Mouse (Mus musculus): ENCODE measurements at regions not wholly inside any gene's neighbourhood (a gene's known extent, or its start where the extent isn't known, plus 50 kb on each side); places are given as distances from the start of the nearest gene placed in this dataset.

- intact Hi-C loops (cut with DNase I): no loop called here
- no peak for DNase-seq (ENCODE audit: low spot score)
Measured at GRCm38 (mm10) chr6:67186537-67187274, 51.3 kb upstream of the Serbp1 start.

DNA sequence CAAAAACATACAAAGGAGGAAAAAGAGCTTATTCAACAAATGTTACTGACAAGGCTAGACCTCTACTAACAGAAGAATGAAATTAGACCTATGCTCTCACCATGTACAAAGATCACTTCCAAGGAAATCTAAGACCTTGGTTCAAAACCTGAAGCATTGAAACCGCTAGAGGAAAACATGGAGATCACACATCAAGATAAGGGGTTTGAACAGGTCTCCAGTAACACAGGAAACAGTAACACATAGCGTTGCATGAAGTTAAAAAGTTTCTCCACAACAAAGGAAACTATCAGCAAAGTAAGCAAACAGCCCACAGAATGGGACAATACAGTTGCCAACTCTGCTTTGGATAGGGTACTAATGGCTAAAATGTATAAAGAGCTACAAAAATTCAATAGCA lies 53.3 kb upstream of the Serbp1 start:
- intact Hi-C loops (cut with DNase I): no loop called here

DNA sequence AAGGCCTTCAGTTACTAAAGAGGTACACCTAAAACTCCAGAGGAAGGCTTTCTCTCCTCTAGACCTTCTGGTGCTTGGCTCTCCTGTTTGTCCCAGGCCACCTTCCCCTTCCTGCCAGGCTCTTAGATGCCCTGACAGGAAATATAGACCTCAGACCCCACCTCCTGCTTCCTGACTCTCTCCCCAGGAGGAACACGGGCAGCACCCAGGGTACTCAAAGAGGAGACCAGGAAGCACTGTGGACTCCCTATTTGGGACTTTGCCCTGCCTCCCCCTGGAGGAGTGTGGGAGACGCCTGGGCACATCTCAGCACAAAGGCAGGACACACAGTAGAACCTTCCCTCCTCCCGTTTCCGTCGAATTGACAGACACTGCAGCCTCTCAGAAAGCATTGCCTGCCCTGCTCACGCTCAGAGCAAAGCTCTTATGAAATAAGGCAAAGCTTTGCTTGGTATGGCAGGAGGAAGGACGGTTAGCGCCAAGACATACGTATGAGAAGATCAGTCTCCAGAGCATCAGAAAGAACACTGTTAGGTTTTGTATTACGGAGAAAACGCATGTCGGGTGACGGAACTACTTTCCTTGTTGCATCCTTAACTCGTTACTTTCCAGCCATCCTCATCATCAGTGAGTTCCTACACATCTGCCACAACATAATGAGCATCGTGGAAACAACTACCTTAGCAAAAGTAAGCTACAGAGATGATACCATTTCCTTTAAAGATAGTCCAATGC lies 54.3 kb upstream of the Serbp1 start:
- intact Hi-C loops (cut with DNase I): no loop called here
- DNase-seq (ENCODE audit: low spot score): no peak

More for the DNA sequence above, 53.3 kb upstream of the Serbp1 start:
- no peak for DNase-seq (ENCODE audit: low spot score)

DNA sequence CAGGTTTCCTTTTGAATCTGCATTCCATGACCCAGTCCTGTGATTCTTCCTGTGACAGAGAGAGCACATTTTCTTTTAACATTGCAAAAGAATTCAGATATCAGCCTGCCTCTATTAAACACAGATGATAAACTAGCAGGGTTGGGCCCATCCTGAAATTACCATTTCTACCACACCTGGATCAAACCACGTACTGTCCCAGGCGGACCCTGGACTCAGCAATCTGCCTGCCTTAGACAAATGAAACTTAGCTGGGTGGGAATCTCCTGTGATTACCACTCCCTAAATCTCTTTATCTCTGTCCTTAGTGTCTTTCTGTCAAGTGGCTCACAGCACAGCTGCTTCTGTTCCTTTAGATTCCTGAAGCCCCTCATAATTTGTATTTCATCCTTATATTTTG lies 55.5 kb upstream of the Serbp1 start:
- DNase-seq (ENCODE audit: low spot score): no peak
- intact Hi-C loops (cut with DNase I): no loop called here

DNA sequence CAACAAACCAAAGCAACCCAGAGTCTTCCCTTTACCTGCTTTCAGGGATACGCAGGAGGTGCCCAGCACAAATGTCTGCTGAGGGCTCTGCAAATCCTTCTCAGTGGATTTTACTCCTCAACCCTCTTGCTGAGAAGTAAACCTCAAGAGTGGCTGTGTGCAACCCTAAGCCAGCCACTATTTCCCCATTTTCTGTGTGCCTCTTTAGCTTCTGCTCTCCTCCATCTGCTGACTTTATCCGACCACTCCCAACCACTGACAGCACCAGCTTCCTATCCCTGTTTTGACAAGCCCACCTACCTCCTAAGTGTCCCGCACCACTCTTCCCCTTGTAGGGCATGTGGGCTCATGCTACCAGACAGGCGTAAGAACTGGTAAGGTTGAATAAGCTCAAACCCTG lies 56.5 kb upstream of the Serbp1 start:
- intact Hi-C loops (cut with DNase I): no loop called here
- DNase-seq (ENCODE audit: low spot score): no peak

GRCm38 (mm10) chr6:67179416-67179815 lies 58.6 kb upstream of the Serbp1 start:
- intact Hi-C loops (cut with DNase I): loop anchor here (10.0 kb wide), 1 partner anchor 85 kb away; no protein-coding TSS in a partner anchor
- DNase-seq (ENCODE audit: low spot score): no peak

GRCm38 (mm10) chr6:67178531-67178930 lies 59.4 kb upstream of the Serbp1 start:
- DNase-seq (ENCODE audit: low spot score): no peak
- intact Hi-C loops (cut with DNase I): loop anchor here (10.0 kb wide), 1 partner anchor 86 kb away; no protein-coding TSS in a partner anchor

GRCm38 (mm10) chr6:67178101-67178500 lies 59.9 kb upstream of the Serbp1 start:
- intact Hi-C loops (cut with DNase I): loop anchor here (10.0 kb wide), 1 partner anchor 87 kb away; no protein-coding TSS in a partner anchor
- DNase-seq (ENCODE audit: low spot score): no peak

- intact Hi-C loops (cut with DNase I): loop anchor here (2.0 to 10.0 kb wide), 3 partner anchors 94 to 267 kb away; no protein-coding TSS in a partner anchor
- no peak for DNase-seq (ENCODE audit: low spot score)
Measured at GRCm38 (mm10) chr6:67170674-67170946, 67.4 kb upstream of the Serbp1 start.

GRCm38 (mm10) chr6:67169873-67170673 lies 67.9 kb upstream of the Serbp1 start:
- DNase-seq (ENCODE audit: low spot score): peak; percentile 13
- intact Hi-C loops (cut with DNase I): loop anchor here (2.0 to 10.0 kb wide), 3 partner anchors 95 to 267 kb away; no protein-coding TSS in a partner anchor

- DNase-seq (ENCODE audit: low spot score): no peak
- intact Hi-C loops (cut with DNase I): no loop called here
Measured at GRCm38 (mm10) chr6:67168803-67169202, 69.2 kb upstream of the Serbp1 start.

DNA sequence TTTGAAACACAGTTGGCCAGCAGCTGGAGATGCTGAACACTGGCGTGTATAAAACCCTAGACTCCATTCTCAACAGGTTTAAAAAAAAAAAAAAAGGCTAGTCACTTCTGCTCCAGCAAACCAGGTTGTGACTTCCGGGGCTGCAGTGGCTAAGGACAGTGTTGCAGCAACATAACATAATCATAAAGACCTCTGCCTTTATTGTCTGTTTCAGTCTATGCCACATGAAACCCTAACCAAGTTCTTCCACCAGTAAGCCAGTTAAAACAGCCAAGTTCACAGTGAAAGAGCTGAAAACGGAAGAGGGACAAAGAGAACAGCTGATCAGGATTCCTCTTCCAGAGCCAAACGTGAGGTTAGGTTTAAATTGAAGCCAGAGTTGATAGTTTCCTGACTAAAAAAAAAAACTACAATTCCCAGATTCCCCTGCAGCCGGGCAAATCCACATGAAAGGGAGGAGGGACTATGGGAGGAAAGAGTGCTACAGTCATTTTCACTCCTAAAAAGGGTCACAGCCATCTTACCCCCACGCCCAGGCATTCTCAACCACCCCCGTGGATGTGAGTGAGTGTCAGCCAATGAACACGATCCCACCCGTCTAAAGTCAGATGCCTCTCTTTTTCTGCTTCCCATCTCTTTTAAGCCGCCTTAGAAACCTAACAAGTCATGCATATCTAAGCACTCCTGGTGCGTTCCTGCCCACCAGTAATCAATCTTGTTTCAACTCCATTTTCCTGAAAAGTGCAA lies 69.8 kb upstream of the Serbp1 start:
- intact Hi-C loops (cut with DNase I): no loop called here

GRCm38 (mm10) chr6:67165091-67165490 lies 72.9 kb upstream of the Serbp1 start:
- intact Hi-C loops (cut with DNase I): no loop called here
- no peak for DNase-seq (ENCODE audit: low spot score)

More for the DNA sequence above, 69.8 kb upstream of the Serbp1 start:
- no peak for DNase-seq (ENCODE audit: low spot score)

- intact Hi-C loops (cut with DNase I): no loop called here
- DNase-seq (ENCODE audit: low spot score): no peak
Measured at GRCm38 (mm10) chr6:67163947-67164346, 74.0 kb upstream of the Serbp1 start.

GRCm38 (mm10) chr6:67162814-67163213 lies 75.2 kb upstream of the Serbp1 start:
- intact Hi-C loops (cut with DNase I): no loop called here
- no peak for DNase-seq (ENCODE audit: low spot score)

- intact Hi-C loops (cut with DNase I): no loop called here
- DNase-seq (ENCODE audit: low spot score): no peak
Measured at GRCm38 (mm10) chr6:67161610-67162009, 76.4 kb upstream of the Serbp1 start.

DNA sequence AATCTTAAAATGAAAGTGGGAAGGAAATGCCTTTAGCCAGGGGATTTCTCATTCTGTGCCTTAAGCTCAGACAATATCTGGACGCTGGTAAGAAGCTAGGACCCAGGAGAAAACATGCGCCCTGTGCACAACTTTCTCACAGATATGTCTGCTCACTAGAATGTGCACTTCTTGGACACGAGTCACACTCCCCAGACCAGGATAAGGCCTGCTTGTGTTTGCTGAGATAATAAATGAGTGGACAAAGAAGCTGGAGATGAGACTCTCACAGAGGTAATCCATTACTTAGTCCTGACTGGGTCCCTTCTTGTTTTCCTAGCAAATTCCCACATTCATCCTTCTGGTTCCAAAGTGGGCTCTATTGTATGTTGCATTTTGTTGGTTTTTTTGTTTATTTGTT lies 77.4 kb upstream of the Serbp1 start:
- DNase-seq (ENCODE audit: low spot score): no peak
- intact Hi-C loops (cut with DNase I): no loop called here

GRCm38 (mm10) chr6:67159726-67160523 lies 78.1 kb upstream of the Serbp1 start:
- intact Hi-C loops (cut with DNase I): loop anchor here (5.0 kb wide), 2 partner anchors 123 to 263 kb away; partner anchors contain the start of genes Gadd45a and Gng12
- DNase-seq (ENCODE audit: low spot score): no peak

DNA sequence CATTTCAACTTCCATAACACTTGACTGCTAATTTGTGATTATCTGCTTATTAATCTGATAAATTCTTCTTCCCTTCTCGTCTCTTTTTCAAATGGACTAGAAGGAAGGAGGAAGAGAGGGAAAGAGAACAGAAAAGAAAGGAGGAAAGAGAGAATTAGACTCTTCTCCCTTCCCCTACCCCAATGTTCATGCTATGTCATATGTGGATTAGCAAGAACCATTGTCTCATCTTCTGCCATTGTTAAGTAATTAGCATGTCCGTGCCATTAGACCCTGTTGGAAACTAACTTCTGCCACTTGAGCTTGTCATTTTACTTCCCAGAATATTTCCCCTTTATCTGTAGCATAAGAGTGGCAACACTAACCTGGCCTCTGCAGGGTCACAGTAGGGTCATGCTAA lies 78.8 kb upstream of the Serbp1 start:
- no peak for DNase-seq (ENCODE audit: low spot score)
- intact Hi-C loops (cut with DNase I): loop anchor here (5.0 kb wide), 2 partner anchors 122 to 262 kb away; partner anchors contain the start of genes Gadd45a and Gng12

Data from heart, postnatal 25 days (tissue).